Mouse (Mus musculus) adrenal gland, adult (tissue): ENCODE measurements around the gene Gamt.
"Not testable (repeated sequence)": the region's sequence is repeated elsewhere in the genome, so short reads cannot be mapped to it uniquely, and the experiment has no call there.

Experiments
- DNase-seq, 2 experiments: peaks; one replicate each; pipeline ENCODE4 v3.0.0; 2022 to 2023; ENCODE audit warnings: low spot score in 1 of 2; ENCODE audit not compliant: inconsistent age in 2 of 2

The Gamt gene

DNA sequence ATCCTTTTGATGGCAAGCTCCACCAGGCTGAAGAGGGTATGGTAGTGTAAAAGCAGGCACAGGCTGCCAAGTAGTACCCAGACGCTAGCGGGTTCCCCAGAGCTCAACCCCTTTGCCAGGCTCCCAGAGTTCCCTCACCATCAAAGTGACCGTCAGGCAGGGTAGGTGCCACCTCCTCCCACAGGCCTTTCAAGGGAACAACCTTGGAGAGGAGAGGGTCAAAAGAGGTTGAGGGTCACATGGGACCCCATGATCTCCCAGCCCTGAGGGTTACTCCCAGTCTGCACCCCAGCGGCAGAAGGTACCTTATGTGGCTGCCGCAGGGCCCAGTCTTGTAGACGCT, 1.4 kb downstream of the Gamt start:
- peak in 1 of 2 experiments; percentile 89 for DNase-seq

DNA sequence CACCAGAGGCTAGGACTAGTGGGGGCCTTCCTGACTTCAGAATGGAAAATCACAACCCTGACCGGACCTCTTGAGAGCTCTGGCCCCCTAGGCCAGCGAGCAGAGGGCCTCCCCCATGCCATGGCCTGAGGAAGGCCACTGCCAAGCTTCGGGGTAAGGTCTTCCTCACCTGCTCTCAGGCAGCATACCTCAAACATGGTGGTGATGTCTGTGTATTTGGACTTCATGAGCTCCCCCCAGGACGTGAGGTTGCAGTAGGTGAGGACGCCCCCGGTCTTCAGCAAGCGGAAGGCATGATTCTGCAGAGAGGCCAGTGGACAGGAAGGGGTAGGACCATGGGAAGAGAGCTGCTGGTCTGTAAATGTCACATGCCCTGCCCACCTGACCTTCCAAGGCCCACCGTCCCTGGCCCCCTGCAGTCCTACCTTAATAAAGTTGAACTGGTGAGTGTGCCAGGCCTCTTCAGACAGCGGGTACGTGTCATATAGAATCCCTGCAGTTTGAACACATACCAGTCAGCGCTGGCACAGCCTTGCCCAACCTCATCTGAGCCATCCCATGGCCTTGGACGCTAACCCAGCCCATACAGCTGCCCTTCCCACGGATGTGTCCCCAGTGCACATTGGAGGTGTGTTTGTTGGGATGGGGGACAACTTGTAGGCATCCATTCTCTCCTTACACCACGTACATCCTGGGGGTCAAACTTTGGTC, 1.9 kb downstream of the Gamt start:
- DNase-seq, result peak; percentile 76 to 88

DNA sequence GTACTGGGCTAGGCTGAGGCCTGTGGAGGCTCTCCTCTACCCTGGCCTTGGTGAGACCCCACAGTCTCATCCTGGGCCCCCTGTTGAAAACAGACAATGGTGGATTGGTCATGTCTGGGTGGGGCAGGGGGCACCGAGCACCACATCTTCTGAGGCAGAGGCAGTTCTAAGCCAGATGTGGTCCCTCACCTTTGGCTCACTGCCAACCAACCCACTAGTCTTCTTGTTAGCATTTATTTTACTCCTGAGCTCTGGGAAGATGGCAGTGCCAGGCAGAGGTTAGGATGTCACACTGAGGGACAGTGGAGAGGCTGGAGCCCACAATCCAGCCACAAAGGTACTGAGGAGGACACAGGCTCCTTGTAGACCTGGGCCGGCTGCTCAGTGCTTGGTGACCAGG, 2.9 kb downstream of the Gamt start:
- DNase-seq, result peak in 1 of 2 experiments; percentile 58

DNA sequence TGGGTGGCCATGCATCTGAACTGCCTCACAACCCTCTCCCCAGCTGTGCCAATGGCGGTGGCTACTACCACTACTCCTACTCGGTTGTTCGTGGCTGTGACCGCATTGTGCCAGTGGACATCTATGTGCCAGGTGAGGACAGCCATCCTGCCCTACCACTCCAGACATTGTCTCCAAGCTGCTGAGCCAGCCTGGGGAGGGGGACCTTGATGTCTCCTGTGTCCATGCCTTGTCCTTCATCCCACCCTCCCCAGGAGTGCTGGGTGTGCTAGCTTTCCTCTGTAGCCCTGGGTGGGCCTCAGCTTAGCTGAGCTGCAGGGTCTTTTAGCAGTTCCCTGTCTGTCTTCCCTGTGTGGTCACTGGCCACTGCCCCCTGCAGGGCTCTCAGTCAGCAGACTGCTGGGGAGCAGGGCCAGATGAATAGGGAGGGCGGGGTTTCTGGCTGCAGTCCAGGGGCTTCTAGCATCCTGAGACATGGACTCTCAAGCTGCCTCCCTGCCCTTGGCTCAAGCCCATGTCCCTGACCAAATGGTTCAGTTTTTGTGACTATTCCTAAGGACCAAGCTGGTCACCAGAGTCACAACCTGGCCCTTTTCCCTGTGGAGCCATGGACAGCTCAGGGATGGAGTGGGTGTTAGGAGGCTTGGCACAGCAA, 4.8 kb downstream of the Gamt start:
- DNase-seq, result peak; percentile 70 to 88

DNA sequence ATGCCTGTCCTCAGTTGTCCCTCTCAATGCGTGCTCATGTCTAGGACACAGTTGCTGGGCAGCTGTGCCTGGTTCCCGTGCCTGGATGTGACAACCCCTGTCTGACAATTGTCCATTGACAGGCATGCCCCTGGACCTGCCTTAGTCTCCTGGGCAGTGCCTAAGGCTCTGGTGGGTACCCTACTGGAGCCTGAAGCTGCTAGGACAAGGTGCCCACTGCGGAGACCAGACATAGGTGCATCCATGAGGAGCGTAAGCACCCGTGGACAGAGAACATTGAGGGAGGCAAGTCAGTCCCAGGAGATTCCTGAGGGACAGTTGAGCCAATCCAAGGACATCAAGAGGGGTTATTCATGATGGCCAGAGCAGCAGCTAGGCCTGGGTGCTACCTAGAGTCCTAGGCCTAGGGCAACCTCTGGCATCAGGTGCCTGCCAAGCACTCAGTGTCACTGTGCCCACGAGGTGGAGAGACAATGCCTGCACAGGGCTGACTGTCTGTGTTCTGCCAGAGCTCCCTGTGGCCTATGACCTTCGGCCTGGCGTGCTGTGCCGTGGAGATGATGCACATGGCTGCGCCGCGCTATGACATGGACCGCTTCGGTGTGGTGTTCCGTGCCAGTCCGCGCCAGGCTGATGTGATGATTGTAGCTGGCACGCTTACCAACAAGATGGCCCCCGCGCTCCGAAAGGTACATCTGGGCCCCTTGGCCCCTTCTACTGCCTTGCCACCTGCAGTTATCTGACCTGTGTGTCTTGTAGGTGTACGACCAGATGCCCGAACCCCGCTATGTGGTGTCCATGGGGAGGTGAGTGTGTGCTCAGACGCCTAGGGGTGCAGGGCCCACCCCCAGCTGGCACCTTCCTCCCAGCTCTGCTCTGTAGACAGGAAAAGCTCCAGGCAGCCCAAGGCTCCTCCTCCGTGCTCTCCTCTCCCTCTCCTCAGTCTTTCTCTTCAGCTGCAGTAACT, 6.2 kb downstream of the Gamt start:
- DNase-seq, result peak in 1 of 2 experiments; percentile 51

DNA sequence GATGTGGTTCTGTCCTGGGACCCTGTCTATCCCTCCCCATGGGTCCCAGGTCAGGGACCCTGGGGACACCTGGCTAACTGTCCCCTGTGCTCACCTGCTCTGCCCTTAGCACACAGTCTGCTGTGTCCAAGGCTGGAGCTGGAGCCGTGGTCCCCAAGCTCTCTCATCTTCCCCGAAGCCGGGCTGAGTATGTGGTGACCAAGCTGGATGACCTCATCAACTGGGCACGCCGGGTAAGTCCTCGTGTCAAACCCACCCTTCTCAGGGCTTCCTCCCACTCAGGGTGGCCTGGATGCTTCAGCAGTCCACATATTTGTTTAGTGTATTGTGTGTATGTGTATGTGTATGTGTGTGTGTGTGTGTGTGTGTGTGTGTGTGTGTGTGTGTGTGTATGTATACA, 7.3 kb downstream of the Gamt start:
- peak in 1 of 2 experiments; percentile 29 for DNase-seq

DNA sequence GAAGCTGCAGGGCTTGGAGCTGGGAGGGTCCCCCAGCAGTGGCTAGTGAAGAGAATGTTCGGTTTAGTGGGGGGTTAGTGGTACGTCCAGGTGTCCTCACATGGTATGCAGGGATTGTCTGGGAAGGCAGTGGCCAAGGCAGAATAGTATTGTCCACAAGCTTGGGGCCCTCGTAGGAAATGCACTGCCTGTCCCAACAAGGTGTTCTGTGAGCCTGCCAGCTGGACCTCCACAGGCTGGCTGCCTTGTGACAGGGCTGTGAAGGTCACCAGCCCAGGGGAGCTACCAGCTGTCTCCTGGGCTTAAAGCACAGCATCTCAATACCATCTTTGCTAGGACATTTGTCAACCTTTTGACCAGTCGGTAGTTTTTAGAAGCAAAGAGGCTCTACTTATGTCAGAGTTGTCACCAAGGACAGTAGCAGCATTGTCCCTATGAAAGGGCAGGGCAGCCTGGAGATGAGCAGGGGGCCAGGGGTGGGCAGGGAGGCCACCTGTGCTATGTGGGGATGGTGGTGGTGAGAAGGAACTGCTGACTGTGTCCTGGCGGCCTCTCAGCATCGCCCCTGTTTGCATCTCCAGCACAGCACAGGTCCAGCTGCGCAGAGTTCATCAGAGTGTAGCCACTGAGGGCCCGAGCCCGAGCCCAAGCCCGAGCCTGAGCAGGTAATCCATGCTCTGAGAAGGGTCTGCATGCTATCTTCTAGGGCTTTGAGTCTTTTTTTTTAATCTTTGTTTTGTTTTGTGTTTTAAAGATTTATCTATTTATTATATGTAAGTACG, 8.1 kb downstream of the Gamt start:
- DNase-seq, result no peak

DNA sequence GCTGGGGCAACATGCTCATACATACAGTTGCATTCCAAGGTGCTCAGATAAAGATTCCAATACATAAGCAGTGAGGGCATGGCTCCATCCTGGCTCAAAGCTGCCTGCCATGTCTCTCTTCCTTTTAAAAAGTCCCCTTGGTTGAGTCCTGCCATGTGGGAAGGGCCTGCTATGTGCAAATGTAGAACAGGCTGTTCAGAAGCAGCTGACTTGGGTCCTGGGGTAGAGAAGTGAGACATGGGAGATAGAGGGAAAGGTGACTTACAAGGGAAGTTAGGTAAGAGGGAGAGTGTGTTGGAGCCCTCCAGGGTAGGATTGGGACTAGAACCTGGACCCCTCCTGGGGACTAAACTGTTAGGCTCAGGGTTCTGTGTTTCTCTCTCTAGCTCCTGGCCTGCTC, 8.8 kb downstream of the Gamt start:
- DNase-seq, result no peak

DNA sequence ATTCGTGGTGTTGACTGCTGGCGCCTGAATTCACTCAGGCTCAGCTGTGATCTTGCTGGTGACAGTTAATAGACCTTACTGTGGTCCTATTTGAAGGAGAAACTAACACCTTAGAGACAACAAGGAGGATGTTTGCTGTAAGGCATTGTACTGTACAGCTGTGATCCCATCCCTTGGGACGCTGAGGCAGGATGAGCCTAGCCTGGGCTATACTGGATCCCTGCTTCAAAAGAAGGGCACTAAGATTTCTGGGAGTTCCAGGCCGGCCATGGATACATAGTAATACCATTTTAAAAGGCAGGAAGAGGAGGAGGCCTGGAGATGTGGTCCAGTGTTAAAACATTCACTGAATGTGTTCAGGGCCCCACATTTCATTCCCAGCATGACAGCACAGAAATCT, 10.2 kb downstream of the Gamt start:
- peak in 1 of 2 experiments; percentile 40 for DNase-seq

DNA sequence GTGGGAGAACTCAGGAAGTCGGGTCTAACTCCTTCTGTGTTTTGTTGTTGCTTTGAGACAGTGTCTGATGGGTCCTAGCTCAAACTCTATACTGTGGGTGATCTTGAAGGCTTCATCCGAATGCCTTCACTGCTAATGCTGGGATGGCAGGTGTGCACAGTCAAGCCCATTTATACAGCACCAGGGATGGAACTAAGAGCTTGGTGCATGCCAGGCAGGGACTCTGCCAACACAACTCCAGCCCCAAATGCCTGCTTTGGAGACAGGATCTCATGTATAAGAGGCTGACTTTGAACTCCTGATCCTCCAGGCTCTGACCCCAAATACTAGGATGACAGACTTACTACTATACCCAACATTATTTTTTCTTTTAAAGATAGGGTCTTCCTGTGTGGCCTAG, 10.8 kb downstream of the Gamt start:
- no peak for DNase-seq

DNA sequence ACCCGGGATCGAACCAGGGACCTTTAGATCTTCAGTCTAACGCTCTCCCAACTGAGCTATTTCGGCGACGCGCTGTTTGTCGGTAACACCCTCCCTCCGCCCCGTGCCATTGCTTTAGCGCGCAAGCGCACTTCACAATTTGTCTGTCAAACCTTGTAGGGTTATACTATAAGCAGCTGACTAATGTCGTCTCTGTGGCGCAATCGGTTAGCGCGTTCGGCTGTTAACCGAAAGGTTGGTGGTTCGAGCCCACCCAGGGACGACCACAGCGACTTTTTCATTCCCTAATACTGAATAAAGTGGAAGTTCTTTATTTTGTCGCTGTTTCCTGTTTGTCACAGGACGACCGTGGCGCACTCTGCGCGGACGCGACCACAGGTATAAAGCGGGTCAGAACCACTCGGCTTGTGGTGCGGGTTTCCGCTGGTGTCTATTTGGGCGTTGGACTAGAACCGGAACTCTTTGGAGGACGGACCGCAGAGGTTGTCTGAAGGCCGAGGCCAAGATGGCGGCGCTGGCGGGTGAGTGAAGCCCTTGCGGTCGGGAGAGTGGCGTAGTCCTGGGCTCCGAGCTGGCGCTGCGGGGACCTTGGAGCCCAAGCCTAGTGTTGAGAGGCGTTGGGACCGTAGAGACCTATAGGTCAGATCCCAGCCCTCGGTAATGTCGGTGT, 11.7 kb downstream of the Gamt start, which contains the start of gene Ndufs7:
Gene Ndufs7, plus strand, starts transcription at position 151 of the 670 bp plus-strand sequence.
- DNase-seq, result peak; percentile 96 to 100

DNA sequence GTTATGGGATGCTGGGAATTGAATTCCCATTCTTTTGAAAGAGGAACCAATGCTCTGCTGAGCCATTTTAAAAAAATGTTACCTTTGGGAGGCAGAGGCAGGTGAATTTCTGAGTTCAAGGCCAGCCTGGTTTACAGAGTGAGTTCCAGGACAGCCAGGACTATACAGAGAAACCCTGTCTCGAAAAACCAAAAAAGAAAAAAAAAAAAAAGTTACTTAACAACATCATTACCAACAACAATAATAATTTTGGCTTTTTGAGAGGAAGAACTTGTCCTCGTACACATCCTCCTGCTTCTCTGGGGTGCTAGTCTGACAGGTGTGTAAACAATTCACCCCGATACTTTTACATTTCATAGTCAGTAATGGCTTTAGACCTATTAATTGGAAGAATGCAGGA, 12.4 kb downstream of the Gamt start:
- not testable (repeated sequence) for DNase-seq

DNA sequence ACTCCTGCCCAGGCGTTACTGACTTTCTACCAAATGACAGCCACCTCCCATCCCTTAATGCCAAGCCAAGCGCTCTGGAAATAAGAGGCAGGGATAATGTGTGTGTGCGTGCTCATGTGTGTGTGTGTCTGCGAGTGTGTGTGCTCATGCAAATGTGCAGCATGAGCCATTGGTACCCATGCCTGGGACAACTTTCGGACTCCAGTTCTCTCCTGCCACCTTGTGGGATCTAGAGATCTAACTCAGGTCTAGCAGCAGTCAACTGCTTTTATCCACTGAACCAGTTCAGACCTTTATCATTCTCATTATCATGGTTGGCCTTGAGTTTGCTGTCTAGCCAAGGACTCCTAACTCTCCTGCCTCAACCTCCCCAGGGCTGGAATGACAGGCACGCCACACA, 13.0 kb downstream of the Gamt start:
- DNase-seq, result peak; percentile 27 to 66

DNA sequence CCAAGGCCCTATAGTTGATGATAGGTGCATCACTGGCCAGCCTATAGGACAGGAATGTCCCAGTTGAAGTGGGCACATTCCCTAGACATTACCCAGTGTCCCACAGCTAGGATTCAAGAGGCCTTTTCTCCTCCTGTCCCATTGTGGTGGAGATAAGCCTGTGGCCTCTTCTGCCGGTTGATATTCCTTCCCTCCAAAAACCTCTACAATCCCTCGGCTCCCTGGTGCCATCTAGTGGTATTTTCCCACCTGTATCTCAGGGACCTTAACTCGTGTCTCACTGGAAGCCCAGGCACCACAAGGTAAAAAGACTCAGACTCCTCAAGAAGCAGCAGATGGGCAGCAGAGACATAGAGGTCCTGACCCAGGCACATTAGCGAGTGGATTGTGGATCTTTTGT, 15.2 kb downstream of the Gamt start:
- peak; percentile 77 to 95 for DNase-seq

DNA sequence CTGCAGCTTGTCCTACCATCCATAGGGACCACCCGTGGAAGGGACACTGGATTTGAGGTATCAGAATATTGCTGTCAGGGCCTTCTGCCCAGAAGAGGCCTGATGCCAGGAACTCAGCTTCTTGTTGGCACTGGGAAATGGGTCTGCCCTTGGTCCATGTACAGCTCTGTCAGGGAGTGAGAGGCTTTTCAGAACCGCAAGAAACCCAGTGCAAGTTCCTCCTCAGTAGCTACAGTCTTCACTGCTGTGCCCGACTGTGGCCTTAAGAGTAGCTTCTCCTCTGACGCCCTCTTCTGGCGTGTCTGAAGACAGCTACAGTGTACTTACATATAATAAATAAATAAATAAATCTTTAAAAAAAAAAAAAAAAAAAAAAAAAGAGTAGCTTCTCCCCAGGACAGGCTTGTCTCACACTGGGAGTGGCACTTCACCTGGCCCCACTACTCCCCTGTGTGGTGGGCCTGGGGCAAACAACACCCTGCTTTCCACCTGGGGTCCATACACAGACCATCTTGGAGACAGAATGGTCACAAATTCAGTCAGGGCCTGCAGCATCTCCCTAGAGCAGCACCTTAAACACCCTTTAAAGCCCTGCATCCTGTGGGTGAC, 15.9 kb downstream of the Gamt start:
- DNase-seq, result peak; percentile 39 to 65

DNA sequence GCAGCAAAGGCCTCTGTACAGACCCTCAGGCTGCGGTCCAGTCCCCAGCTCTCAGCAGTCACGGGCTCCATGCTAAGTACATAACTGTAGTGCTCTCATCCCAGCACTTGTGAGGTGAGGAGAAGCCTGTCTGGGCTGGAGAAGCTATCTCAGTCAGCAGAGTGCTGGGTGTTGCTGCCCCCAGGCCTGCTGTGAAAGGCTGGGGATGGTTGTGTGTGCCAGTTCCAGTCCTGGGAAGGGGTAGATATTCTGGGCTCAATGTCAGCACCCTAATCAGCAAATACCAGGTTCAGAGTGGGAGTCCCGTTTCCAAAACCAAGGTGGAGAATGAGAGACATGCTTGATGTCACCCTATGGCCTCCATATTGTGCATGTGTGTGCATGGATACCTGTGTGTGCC, 18.2 kb downstream of the Gamt start:
- DNase-seq, result no peak

DNA sequence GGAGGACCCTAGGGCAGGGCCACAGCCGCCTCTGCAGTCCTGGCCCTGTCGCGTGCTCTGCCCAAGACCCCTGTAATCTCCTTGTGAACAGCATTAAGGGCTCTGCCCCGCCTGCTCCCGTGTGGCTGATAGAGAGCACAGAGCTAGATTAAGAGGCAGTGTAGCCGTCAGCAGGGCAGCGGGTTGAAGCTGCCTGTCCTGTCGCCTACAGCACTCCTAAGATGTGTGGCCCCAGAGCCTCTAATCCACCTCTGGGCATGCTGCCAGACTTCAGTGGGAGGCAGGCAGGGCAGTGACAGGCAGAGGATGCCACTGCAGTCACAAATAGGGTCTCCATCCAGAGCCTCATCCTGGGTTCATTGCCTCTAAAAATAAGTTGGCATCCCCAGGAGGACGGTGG, 18.7 kb downstream of the Gamt start:
- no peak for DNase-seq

DNA sequence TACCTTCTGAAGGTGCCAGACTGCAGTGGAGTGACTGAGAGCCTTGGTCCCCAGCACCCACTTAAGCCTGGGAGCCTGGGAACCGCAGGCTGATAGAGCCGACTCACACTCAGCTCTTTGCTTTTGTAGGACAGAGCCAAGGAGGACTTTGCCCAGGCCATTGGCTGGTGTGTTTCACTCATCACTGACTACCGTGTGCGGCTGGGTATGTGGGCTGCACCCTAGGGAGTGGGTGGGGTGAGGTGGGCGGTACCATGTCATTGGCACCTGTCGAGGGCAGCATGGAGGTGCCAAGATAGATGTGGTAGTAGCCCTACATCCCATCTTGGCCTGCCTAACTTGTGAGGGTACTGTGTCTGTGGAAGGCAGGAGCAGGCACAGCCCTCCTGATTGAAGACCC, 21.0 kb downstream of the Gamt start:
- no peak for DNase-seq

DNA sequence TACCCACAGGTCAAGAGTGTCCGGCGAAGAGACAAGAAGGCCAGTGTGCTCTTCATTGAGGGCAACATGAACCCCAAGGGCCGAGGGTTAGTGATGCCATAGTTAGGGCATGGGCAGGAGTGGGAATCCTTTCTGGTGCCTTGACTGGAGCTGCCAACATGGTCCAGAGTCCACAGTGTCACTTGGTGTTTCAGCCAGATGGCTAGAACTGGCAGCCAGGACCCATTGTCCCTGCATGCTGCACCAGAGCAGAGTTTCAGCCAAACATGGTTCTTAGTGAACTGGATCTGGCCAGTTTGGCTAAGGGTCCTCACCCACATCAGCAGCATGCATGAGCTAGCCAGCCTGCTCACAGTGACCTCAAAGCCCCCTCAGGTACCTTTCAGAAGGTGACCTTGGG, 22.5 kb downstream of the Gamt start:
- DNase-seq, result peak in 1 of 2 experiments; percentile 4

DNA sequence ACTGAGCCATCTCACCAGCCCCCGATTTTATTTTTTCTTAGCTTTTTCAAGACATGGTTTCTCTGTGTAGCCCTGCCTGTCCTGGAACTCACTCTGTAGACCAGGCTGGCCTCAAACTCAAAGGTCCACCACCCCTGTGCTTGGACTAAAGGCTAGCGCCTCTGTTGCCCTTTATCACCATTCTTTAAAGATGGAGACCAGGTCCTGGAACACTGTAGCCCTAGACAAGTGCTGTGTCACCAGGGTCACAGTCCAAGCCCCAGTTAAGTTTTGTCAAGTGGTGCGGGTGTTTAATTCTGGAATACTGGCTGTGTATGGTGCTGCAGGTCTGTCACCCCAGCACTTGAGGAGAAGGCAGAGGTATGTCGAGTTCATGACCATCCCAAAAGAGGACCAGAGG, 23.8 kb downstream of the Gamt start:
- DNase-seq, result no peak
